Mouse (Mus musculus) embryonic facial prominence, embryonic 10.5 days (tissue): ENCODE measurements around the gene Hyal1. TPM values are rescaled to one million over a fixed set of nuclear protein-coding genes. Genes with fewer than 3 reads are reported as not detected.

Experiments
- DNase-seq: peaks from one replicate; pipeline ENCODE4 v3.0.0-alpha.2; 2017; ENCODE audit warnings: low spot score
- H3K27ac ChIP-seq: fragments of 300-500 bp; sonication (generic); replicated peaks from 2 replicates; pipeline ENCODE4 v1.5.1; 2016; ENCODE audit warnings: mild to moderate bottlenecking
- H3K27me3 ChIP-seq: fragments of 300-500 bp; sonication (generic); replicated peaks from 2 replicates; pipeline ENCODE4 v1.6.1; 2016; ENCODE audit warnings: low read depth, mild to moderate bottlenecking; ENCODE audit not compliant: poor library complexity, severe bottlenecking
- H3K36me3 ChIP-seq: fragments of 300-500 bp; sonication (generic); replicated peaks from 2 replicates; pipeline ENCODE4 v1.6.1; 2016; ENCODE audit warnings: mild to moderate bottlenecking, moderate library complexity
- H3K4me1 ChIP-seq: fragments of 300-500 bp; sonication (generic); 2 replicates; pipeline ENCODE4 v1.6.1; 2016
- H3K4me3 ChIP-seq: fragments of 300-500 bp; sonication (generic); 2 replicates; pipeline ENCODE4 v1.5.1; 2016; ENCODE audit warnings: mild to moderate bottlenecking, moderate library complexity
- H3K9me3 ChIP-seq: fragments of 300-500 bp; sonication (generic); 2 replicates; pipeline ENCODE4 v1.6.1; 2016; ENCODE audit warnings: mild to moderate bottlenecking
- WGBS: fragments of 180-500 bp; shearing (Covaris S2); methylation state at CpG from one replicate; pipeline ENCODE4 v1.1.7; 2016; 5-methylcytosine and 5-hydroxymethylcytosine counted together
- polyA plus RNA-seq: library from polyadenylated mRNA; unstranded; fragments of >200 nt; fragmentation: Nextera tagmentation; extraction: Ambion mirVana; gene quantifications from 2 replicates; pipeline ENCODE4 v1.2.1, GENCODE M21; 2016

Hyal1 gene
- polyA plus RNA-seq, 1 experiment from 2014 or later: 9.1 TPM

GRCm38 (mm10) chr9:107594281-107595062 is 17.7 kb downstream of the Hyal1 start:
- DNase-seq: no peak
- Histone ChIP-seq H3K36me3 (peaks cover 62% of the 10 kb centered on the region), H3K4me3 (no peak overlapping the region), H3K27me3 (peaks cover 9% of the 10 kb centered on the region; the same call in 1 of the 2 replicates), H3K9me3 (no peaks in the 10 kb centered on the region), H3K27ac (no peak overlapping the region), H3K4me1 (peaks cover under 1% of the 10 kb centered on the region; the same call in 1 of the 2 replicates)
- WGBS: 78% methylated on average over 8 of the region's 8 CpGs

GRCm38 (mm10) chr9:107596619-107597569 is 20.2 kb downstream of the Hyal1 start:
- no peak overlapping the region for H3K4me3 ChIP-seq
- DNase-seq: no peak
- H3K36me3 ChIP-seq: peaks cover 38% of the 10 kb centered on the region
- no peak overlapping the region for H3K27ac ChIP-seq
- H3K27me3 ChIP-seq: peaks cover 15% of the 10 kb centered on the region
- WGBS: 91% methylated on average over 11 of the region's 11 CpGs
- H3K4me1 ChIP-seq: peaks cover 6% of the 10 kb centered on the region
- H3K9me3 ChIP-seq: no peaks in the 10 kb centered on the region

GRCm38 (mm10) chr9:107598385-107598784 is 21.7 kb downstream of the Hyal1 start:
- no peak overlapping the region for H3K27ac ChIP-seq
- peaks cover 23% of the 10 kb centered on the region for H3K36me3 ChIP-seq
- H3K9me3 ChIP-seq: no peaks in the 10 kb centered on the region
- H3K4me1 ChIP-seq: peaks cover 21% of the 10 kb centered on the region
- H3K4me3 ChIP-seq: 0 out of 2 replicates have a peak overlapping the region, but pooled peaks have one; percentile 4
- 83% methylated on average over 5 of the region's 5 CpGs for WGBS
- H3K27me3 ChIP-seq: peaks cover 24% of the 10 kb centered on the region
- DNase-seq: no peak

DNA sequence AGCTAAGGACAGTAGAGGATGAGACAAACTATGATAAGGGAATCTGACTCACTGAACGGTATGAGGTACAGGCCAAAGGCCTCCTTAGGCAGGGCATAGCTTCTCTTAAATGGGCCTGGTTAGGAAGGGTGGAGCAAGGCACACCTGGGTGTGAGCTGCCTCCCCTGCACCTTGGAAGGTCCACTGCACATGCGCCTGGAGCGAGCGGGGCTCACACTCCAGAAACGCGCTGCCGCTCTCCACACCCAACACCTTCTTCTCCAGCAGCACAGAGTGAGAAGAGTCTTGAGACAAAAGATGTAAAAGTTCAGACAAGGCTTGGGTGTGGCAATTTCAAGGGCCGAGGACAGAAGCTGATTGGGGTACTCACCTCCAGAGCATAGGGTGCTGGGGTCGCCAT is 22.7 kb downstream of the Hyal1 start:
- no peaks in the 10 kb centered on the region for H3K9me3 ChIP-seq
- 86% methylated on average over 9 of the region's 9 CpGs for WGBS
- DNase-seq: no peak
- H3K27me3 ChIP-seq: peaks cover 30% of the 10 kb centered on the region
- H3K4me3 ChIP-seq: no peak overlapping the region; the same call in 1 of the 2 replicates
- H3K4me1 ChIP-seq: peaks cover 31% of the 10 kb centered on the region
- no peak overlapping the region for H3K27ac ChIP-seq
- peaks cover 12% of the 10 kb centered on the region for H3K36me3 ChIP-seq

DNA sequence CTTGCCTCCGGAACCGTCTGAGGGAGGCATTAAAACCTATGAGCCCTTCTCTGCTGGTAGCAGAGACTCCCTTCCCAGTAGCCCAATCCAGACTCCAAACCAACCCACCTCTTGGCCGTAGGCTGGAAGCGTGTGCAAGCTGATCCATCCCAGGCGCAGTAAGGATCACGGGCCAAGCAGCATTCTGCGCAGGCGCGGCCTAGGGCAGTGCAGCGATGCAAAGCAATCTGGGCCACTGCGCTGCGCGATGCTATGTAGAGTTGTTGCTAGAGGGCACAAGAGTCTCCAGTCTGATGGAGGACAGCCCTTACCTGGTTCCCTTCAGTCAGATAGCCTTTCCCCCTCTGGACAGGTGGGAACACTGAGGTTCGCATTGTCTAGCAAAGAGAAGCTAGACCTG is 23.1 kb downstream of the Hyal1 start:
- peak; percentile 43 for DNase-seq
- Histone ChIP-seq H3K4me1 (peaks cover 35% of the 10 kb centered on the region), H3K9me3 (no peaks in the 10 kb centered on the region), H3K4me3 (peak overlapping the region; percentile 16; the same call in 1 of the 2 replicates), H3K36me3 (peaks cover 8% of the 10 kb centered on the region; the same call in 1 of the 2 replicates), H3K27me3 (peaks cover 30% of the 10 kb centered on the region), H3K27ac (no peak overlapping the region)
- WGBS: 64% methylated on average over 14 of the region's 14 CpGs

- no peaks in the 10 kb centered on the region for H3K9me3 ChIP-seq
- 0 out of 2 replicates have a peak, but pooled peaks cover 4% of the 10 kb centered on the region for H3K36me3 ChIP-seq
- no peak overlapping the region for H3K4me3 ChIP-seq
- H3K27ac ChIP-seq: no peak overlapping the region
- peaks cover 44% of the 10 kb centered on the region for H3K4me1 ChIP-seq
- 82% methylated on average over 12 of the region's 12 CpGs for WGBS
- DNase-seq: no peak
- H3K27me3 ChIP-seq: peaks cover 30% of the 10 kb centered on the region
Measured at GRCm38 (mm10) chr9:107600745-107601144, 24.0 kb downstream of the Hyal1 start.

GRCm38 (mm10) chr9:107601275-107601674 is 24.5 kb downstream of the Hyal1 start:
- Histone ChIP-seq H3K4me3 (no peak overlapping the region), H3K36me3 (0 out of 2 replicates have a peak, but pooled peaks cover 4% of the 10 kb centered on the region), H3K27me3 (peaks cover 30% of the 10 kb centered on the region), H3K4me1 (peaks cover 50% of the 10 kb centered on the region), H3K9me3 (no peaks in the 10 kb centered on the region), H3K27ac (0 out of 2 replicates have a peak overlapping the region, but pooled peaks have one; percentile 65)
- no peak for DNase-seq
- WGBS: 87% methylated on average over 11 of the region's 11 CpGs

DNA sequence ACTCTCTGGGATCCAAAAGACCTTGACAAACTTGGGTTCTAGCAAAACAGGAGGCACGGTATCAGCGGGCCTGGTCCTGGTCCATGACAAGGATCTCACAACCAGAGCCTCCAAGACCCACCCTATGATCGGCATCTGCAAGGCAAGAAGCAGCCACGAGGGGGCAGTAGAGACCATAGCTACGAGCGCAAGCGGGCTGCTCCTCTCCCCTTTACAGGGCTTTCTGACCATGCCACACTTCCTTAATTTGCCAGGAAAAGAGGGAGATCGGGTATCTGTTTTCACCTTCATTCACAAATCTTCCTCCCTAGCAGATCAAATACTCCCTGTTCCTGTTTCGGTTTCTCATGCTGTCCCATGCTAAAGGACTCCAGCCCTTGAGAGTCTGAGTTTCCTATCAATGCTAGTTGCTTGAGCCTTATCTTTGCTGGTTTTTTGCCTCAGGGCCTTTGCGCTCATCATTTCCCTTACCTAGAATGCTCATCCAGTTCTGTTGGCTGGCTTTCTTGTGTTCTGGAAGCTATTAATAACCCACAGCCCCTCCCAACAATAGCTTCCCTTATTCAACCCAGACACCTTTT is 25.4 kb downstream of the Hyal1 start:
- WGBS: 15% methylated on average over 10 of the region's 10 CpGs

DNA sequence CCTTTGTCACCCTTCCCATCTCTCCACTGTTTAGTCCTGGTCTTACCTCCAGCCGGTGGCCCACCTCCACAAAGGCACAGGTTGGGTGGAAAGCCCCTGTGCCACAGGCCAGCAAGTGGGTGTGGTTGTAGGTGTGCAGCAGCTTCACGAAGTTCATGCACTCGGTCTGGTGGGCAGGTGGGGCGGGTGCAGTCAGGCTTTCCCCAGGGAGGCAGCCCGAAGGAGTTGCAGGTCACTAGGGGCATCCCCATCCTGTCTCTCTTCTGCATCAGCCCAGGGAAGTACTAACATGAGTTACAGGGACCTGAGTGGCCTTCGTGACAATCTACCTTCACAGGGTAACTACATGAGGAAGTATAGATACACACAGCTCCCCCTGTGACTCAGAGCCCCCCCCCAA is 26.5 kb downstream of the Hyal1 start:
- Histone ChIP-seq H3K4me1 (peaks cover 69% of the 10 kb centered on the region), H3K9me3 (no peaks in the 10 kb centered on the region), H3K4me3 (no peak overlapping the region), H3K36me3 (0 out of 2 replicates have a peak, but pooled peaks cover 4% of the 10 kb centered on the region), H3K27ac (peak overlapping the region; percentile 65), H3K27me3 (peaks cover 38% of the 10 kb centered on the region)
- no peak for DNase-seq
- WGBS: 84% methylated on average over 6 of the region's 6 CpGs

More for the DNA sequence above, 25.4 kb downstream of the Hyal1 start:
- Histone ChIP-seq H3K4me3 (peak overlapping the region; percentile 6; the same call in 1 of the 2 replicates), H3K27ac (peak overlapping the region; percentile 65), H3K4me1 (peaks cover 58% of the 10 kb centered on the region), H3K9me3 (no peaks in the 10 kb centered on the region), H3K36me3 (0 out of 2 replicates have a peak, but pooled peaks cover 4% of the 10 kb centered on the region), H3K27me3 (peaks cover 35% of the 10 kb centered on the region)
- DNase-seq: peak; percentile 92

- no peaks in the 10 kb centered on the region for H3K36me3 ChIP-seq
- H3K4me1 ChIP-seq: peaks cover 84% of the 10 kb centered on the region
- peaks cover 28% of the 10 kb centered on the region for H3K27me3 ChIP-seq
- DNase-seq: no peak
- H3K27ac ChIP-seq: peak overlapping the region; percentile 60
- H3K4me3 ChIP-seq: peak overlapping the region; percentile 32
- no peaks in the 10 kb centered on the region for H3K9me3 ChIP-seq
- WGBS: 33% methylated on average over 23 of the region's 23 CpGs
Measured at GRCm38 (mm10) chr9:107605041-107605661, 28.4 kb downstream of the Hyal1 start.

DNA sequence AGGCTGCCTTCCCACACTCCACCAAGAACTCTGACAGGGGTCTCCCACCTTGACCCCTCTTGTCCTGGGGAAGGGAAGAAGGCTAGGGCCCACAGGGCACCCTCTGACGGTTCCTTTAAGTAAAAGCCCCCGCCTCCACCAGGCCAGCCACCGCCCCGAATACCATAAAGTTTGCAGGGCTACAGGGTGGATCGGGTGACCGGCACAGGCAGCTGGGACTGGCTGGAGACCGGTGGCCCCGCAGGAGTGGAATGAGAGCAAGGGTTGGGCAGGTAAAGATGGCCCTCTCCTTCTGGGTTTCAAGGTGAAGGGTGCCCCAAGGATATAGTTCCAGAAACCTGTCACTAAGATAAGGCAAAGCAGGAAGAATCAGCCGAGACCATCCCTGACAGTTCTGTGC is 29.9 kb downstream of the Hyal1 start:
- Histone ChIP-seq H3K4me1 (peaks cover 92% of the 10 kb centered on the region), H3K9me3 (no peaks in the 10 kb centered on the region), H3K36me3 (no peaks in the 10 kb centered on the region), H3K27me3 (peaks cover 24% of the 10 kb centered on the region), H3K4me3 (peak overlapping the region; percentile 29), H3K27ac (peak overlapping the region; percentile 80)
- peak; percentile 57 for DNase-seq
- 6% methylated on average over 9 of the region's 9 CpGs for WGBS
